Mouse (Mus musculus): ENCODE measurements around the gene Cadm2. TPM values are rescaled to one million over a fixed set of nuclear protein-coding genes. Genes with fewer than 3 reads are reported as not detected.

Cadm2 gene
- polyA plus RNA-seq, 1 experiment from 2014 or later = 0.13 TPM

GRCm38 (mm10) chr16:66921414-66921915 lies 699.2 kb downstream of the Cadm2 start:
- Histone ChIP-seq H3K36me3 (ENCODE audit: control insufficient read depth, insufficient read depth) (no peaks in the 10 kb centered on the region), H3K27me3 (replicated peaks; ENCODE audit: control insufficient read depth, insufficient read depth, low read length) (no peaks in the 10 kb centered on the region), H3K9ac (ENCODE audit: low read depth, low read length) (no peak overlapping the region), H3K4me2 (replicated peaks; ENCODE audit: low read depth) (no peak overlapping the region), H3K4me1 (replicated peaks; ENCODE audit: control insufficient read depth, insufficient read depth, low read length) (no peaks in the 10 kb centered on the region), H3K27ac (ENCODE audit: low read depth, low read length) (no peak overlapping the region), H3K9me3 (ENCODE audit: control insufficient read depth) (no peaks in the 10 kb centered on the region), H3K4me3 (ENCODE audit: low read depth, low read length) (no peak overlapping the region)
- 71% methylated on average over 1 of the region's 1 CpGs for WGBS
- TF ChIP-seq CTCF (IDR thresholded peaks at IDR 0.05; ENCODE audit: low read depth) = no peak
- ATAC-seq = no peak

- no peak overlapping the region for H3K9ac ChIP-seq (ENCODE audit: low read depth, low read length)
- no peak for TF ChIP-seq CTCF (IDR thresholded peaks at IDR 0.05; ENCODE audit: low read depth)
- 93% methylated on average over 12 of the region's 12 CpGs for WGBS
These were observed 700.8 kb downstream of the Cadm2 start for GRCm38 (mm10) chr16:66919889-66920402.

GRCm38 (mm10) chr16:66901801-66902200 lies 718.9 kb downstream of the Cadm2 start:
- H3K4me1 ChIP-seq (replicated peaks; ENCODE audit: control insufficient read depth, insufficient read depth, low read length) = no peaks in the 10 kb centered on the region
- H3K9me3 ChIP-seq (ENCODE audit: control insufficient read depth) = no peaks in the 10 kb centered on the region
- H3K4me3 ChIP-seq (ENCODE audit: low read depth, low read length) = no peak overlapping the region
- ATAC-seq = no peak
- H3K4me2 ChIP-seq (replicated peaks; ENCODE audit: low read depth) = no peak overlapping the region
- no peaks in the 10 kb centered on the region for H3K27me3 ChIP-seq (replicated peaks; ENCODE audit: control insufficient read depth, insufficient read depth, low read length)
- WGBS = 76% methylated on average over 3 of the region's 3 CpGs
- H3K27ac ChIP-seq (ENCODE audit: low read depth, low read length) = no peak overlapping the region
- TF ChIP-seq CTCF (IDR thresholded peaks at IDR 0.05; ENCODE audit: low read depth) = no peak
- no peaks in the 10 kb centered on the region for H3K36me3 ChIP-seq (ENCODE audit: control insufficient read depth, insufficient read depth)
- no peak overlapping the region for H3K9ac ChIP-seq (ENCODE audit: low read depth, low read length)

More at GRCm38 (mm10) chr16:66919889-66920402, 700.8 kb downstream of the Cadm2 start:
- Histone ChIP-seq H3K36me3 (ENCODE audit: control insufficient read depth, insufficient read depth) (no peaks in the 10 kb centered on the region), H3K27me3 (replicated peaks; ENCODE audit: control insufficient read depth, insufficient read depth, low read length) (no peaks in the 10 kb centered on the region), H3K4me1 (replicated peaks; ENCODE audit: control insufficient read depth, insufficient read depth, low read length) (no peaks in the 10 kb centered on the region), H3K27ac (ENCODE audit: low read depth, low read length) (no peak overlapping the region), H3K4me3 (ENCODE audit: low read depth, low read length) (no peak overlapping the region), H3K9me3 (ENCODE audit: control insufficient read depth) (no peaks in the 10 kb centered on the region), H3K4me2 (replicated peaks; ENCODE audit: low read depth) (no peak overlapping the region)
- ATAC-seq = no peak

GRCm38 (mm10) chr16:66900664-66901063 lies 720.0 kb downstream of the Cadm2 start:
- WGBS = 60% methylated on average over 4 of the region's 4 CpGs
- Histone ChIP-seq H3K4me3 (ENCODE audit: low read depth, low read length) (no peak overlapping the region), H3K4me1 (replicated peaks; ENCODE audit: control insufficient read depth, insufficient read depth, low read length) (no peaks in the 10 kb centered on the region), H3K27ac (ENCODE audit: low read depth, low read length) (no peak overlapping the region), H3K27me3 (replicated peaks; ENCODE audit: control insufficient read depth, insufficient read depth, low read length) (no peaks in the 10 kb centered on the region), H3K9ac (ENCODE audit: low read depth, low read length) (no peak overlapping the region), H3K36me3 (ENCODE audit: control insufficient read depth, insufficient read depth) (no peaks in the 10 kb centered on the region), H3K4me2 (replicated peaks; ENCODE audit: low read depth) (no peak overlapping the region), H3K9me3 (ENCODE audit: control insufficient read depth) (no peaks in the 10 kb centered on the region)
- TF ChIP-seq CTCF (IDR thresholded peaks at IDR 0.05; ENCODE audit: low read depth) = no peak
- ATAC-seq = no peak

- no peak overlapping the region for H3K4me2 ChIP-seq (replicated peaks; ENCODE audit: low read depth)
- H3K9me3 ChIP-seq (ENCODE audit: control insufficient read depth) = no peaks in the 10 kb centered on the region
- ATAC-seq = no peak
- WGBS = 84% methylated on average over 6 of the region's 6 CpGs
- H3K4me1 ChIP-seq (replicated peaks; ENCODE audit: control insufficient read depth, insufficient read depth, low read length) = no peaks in the 10 kb centered on the region
- no peak overlapping the region for H3K4me3 ChIP-seq (ENCODE audit: low read depth, low read length)
- H3K27me3 ChIP-seq (replicated peaks; ENCODE audit: control insufficient read depth, insufficient read depth, low read length) = no peaks in the 10 kb centered on the region
- H3K9ac ChIP-seq (ENCODE audit: low read depth, low read length) = no peak overlapping the region
- H3K27ac ChIP-seq (ENCODE audit: low read depth, low read length) = no peak overlapping the region
- no peaks in the 10 kb centered on the region for H3K36me3 ChIP-seq (ENCODE audit: control insufficient read depth, insufficient read depth)
- TF ChIP-seq CTCF (IDR thresholded peaks at IDR 0.05; ENCODE audit: low read depth) = no peak
These were observed 728.3 kb downstream of the Cadm2 start for GRCm38 (mm10) chr16:66892359-66892758.

- no peak for ATAC-seq
- Histone ChIP-seq H3K9ac (ENCODE audit: low read depth, low read length) (no peak overlapping the region), H3K4me3 (ENCODE audit: low read depth, low read length) (no peak overlapping the region), H3K36me3 (ENCODE audit: control insufficient read depth, insufficient read depth) (no peaks in the 10 kb centered on the region), H3K27ac (ENCODE audit: low read depth, low read length) (no peak overlapping the region), H3K27me3 (replicated peaks; ENCODE audit: control insufficient read depth, insufficient read depth, low read length) (no peaks in the 10 kb centered on the region), H3K4me2 (replicated peaks; ENCODE audit: low read depth) (no peak overlapping the region), H3K4me1 (replicated peaks; ENCODE audit: control insufficient read depth, insufficient read depth, low read length) (no peaks in the 10 kb centered on the region), H3K9me3 (ENCODE audit: control insufficient read depth) (no peaks in the 10 kb centered on the region)
- TF ChIP-seq CTCF (IDR thresholded peaks at IDR 0.05; ENCODE audit: low read depth) = no peak
- WGBS = 69% methylated on average over 6 of the region's 6 CpGs
These were observed 729.0 kb downstream of the Cadm2 start for GRCm38 (mm10) chr16:66891559-66892247.

Data from intestine, postnatal 0 days (tissue).